Mouse (Mus musculus): ENCODE data around the gene Tjp3. TPM values are rescaled to one million over a fixed set of nuclear protein-coding genes. Genes with fewer than 3 reads are reported as not detected.

Tjp3 gene
- polyA plus RNA-seq, 1 experiment, result 3.0 TPM

DNA sequence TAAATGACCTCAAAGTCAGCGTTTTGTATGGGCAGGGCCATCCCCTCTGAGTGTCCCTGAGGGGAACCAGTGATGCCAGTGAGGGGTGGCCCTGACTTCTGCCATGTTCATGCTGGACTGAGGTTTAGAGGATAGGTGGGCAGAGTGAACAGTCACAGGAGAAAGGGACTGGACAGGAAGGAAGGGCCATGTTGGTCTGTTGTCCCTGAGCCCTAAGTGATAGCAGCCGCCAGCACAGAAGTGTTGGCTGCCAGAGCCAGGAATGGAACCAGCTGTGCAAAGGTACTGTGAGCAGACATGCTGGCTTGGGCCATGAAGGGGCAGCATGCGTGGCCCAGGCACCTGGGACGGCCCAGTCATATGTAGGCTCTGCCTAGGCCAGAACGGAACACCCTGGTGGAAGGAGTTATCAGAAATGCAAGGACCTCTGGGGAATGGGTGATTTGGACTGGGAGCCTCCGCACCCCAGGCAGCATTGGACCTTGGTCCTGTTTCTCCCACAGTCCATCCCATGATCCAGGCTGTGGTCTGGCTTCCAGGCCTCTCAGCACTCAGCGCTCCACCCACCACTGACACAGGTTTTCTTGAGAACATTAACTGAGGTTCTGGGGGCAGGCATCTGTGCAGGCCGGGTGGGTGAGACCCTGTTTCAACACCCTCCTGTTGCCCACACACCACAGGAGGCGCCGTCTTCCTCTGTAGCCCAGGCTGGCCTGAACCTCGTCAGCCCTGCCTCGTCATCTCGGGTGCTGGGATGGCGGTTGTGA lies 8.4 kb upstream of the Tjp3 start:
- TF ChIP-seq CTCF (IDR thresholded peaks at IDR 0.05; ENCODE audit: control insufficient read depth, insufficient read depth, low read length) (no peak), POLR2A (IDR thresholded peaks at IDR 0.05; ENCODE audit: borderline replicate concordance, control insufficient read depth, low read depth, low read length) (no peak)
- no peak overlapping the region for H3K4me3 ChIP-seq (replicated peaks; ENCODE audit: control insufficient read depth, low read depth, low read length)
- 65% methylated on average over 14 of the region's 14 CpGs for WGBS
- H3K4me1 ChIP-seq (ENCODE audit: control insufficient read depth, insufficient read depth, low read length), result peaks cover 45% of the 10 kb centered on the region
- peak overlapping the region; percentile 93 for H3K27ac ChIP-seq (ENCODE audit: control insufficient read depth, insufficient read depth, low read depth, low read length, poor library complexity)

DNA sequence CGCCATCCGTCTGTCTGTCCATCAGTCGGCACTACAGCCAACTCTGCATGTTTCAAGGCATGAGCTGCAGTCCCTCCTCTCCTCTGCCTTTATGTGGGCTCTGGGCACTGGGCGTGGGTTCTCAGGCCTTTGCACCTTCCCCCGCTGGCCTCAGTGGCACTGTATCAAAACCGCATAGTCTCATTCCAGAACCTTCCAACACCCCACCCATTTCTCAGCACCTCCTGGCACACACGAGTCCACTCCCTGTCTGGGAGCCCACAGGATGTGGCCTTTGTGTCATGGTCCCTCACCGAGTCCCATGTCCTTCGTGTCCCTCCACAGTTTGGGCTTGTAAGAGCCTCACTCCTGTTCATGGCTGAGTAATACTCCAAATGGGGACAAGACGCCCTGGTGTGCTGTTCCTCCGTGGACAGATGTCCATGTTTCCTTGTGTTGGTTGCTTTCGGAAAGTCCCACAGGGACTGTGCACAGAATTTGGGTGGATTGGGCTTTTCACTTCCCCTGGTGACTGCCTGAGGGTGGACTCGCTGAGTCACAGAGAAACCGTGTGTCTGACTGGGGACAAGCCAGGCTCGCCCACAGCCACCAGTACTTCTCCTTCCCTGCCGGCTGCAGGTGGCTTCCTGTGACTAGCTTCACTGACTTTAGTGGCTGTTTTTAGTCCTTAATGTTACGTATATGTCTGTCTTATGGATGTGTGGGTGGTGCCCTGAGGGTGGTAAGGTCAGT lies 7.2 kb upstream of the Tjp3 start:
- TF ChIP-seq CTCF (IDR thresholded peaks at IDR 0.05; ENCODE audit: control insufficient read depth, insufficient read depth, low read length) (no peak), POLR2A (IDR thresholded peaks at IDR 0.05; ENCODE audit: borderline replicate concordance, control insufficient read depth, low read depth, low read length) (0 out of 2 replicates have a peak, but pooled peaks have one; percentile 28)
- H3K4me3 ChIP-seq (replicated peaks; ENCODE audit: control insufficient read depth, low read depth, low read length), result peak overlapping the region; percentile 19
- WGBS, result 29% methylated on average over 17 of the region's 17 CpGs

DNA sequence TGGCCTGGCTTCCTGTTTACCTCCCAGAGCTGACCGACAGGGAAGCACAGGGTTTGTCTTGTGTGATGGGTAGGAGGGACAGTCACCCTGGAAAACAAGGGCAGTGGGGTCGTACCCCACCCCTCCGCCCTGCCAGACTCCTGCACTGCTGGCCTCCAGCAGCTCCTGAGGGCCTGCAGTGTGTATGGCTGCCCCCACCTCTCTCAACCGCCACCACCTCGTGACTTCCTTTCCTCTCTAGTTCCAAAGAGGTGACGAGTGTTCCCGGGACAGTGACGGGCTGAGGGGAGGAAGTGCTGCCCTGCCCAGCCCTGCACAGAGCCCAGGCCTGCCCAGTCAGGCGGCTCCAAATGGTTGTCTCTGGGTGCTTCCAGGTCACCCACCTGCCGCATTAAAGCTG lies 6.5 kb upstream of the Tjp3 start:
- Histone ChIP-seq H3K27ac (ENCODE audit: control insufficient read depth, insufficient read depth, low read depth, low read length, poor library complexity) (peak overlapping the region; percentile 93), H3K4me3 (replicated peaks; ENCODE audit: control insufficient read depth, low read depth, low read length) (peak overlapping the region; percentile 13), H3K4me1 (ENCODE audit: control insufficient read depth, insufficient read depth, low read length) (peaks cover 39% of the 10 kb centered on the region)
- TF ChIP-seq POLR2A (IDR thresholded peaks at IDR 0.05; ENCODE audit: borderline replicate concordance, control insufficient read depth, low read depth, low read length) (peak; percentile 56; the same call in 1 of the 2 replicates), CTCF (IDR thresholded peaks at IDR 0.05; ENCODE audit: control insufficient read depth, insufficient read depth, low read length) (no peak)
- 8% methylated on average over 10 of the region's 10 CpGs for WGBS

More for the DNA sequence above, 7.2 kb upstream of the Tjp3 start:
- Histone ChIP-seq H3K27ac (ENCODE audit: control insufficient read depth, insufficient read depth, low read depth, low read length, poor library complexity) (peak overlapping the region; percentile 93), H3K4me1 (ENCODE audit: control insufficient read depth, insufficient read depth, low read length) (peaks cover 44% of the 10 kb centered on the region)

DNA sequence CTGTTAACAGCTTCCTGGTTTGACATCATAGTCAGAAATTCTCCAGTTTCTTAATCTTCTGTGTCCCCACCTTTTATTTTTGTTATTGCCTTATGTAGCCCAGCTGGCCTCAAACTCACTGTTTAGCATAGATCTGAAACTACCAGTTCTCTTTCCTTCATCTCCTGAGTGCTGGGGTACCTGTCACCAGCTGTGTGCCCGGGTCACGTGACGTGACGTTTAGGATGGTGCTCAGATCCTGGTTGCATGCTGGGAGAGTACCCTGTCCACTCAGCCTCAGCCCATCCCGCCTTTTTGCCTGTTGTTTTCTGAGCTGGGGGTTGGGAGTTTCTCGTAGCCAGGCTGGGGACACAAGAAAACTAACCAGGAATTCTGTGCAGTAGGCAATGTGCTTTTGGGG lies 5.9 kb upstream of the Tjp3 start:
- Histone ChIP-seq H3K4me1 (ENCODE audit: control insufficient read depth, insufficient read depth, low read length) (peaks cover 39% of the 10 kb centered on the region), H3K4me3 (replicated peaks; ENCODE audit: control insufficient read depth, low read depth, low read length) (no peak overlapping the region), H3K27ac (ENCODE audit: control insufficient read depth, insufficient read depth, low read depth, low read length, poor library complexity) (peak overlapping the region; percentile 93)
- 26% methylated on average over 6 of the region's 6 CpGs for WGBS
- no peak for TF ChIP-seq CTCF (IDR thresholded peaks at IDR 0.05; ENCODE audit: control insufficient read depth, insufficient read depth, low read length)
- TF ChIP-seq POLR2A (IDR thresholded peaks at IDR 0.05; ENCODE audit: borderline replicate concordance, control insufficient read depth, low read depth, low read length), result no peak

DNA sequence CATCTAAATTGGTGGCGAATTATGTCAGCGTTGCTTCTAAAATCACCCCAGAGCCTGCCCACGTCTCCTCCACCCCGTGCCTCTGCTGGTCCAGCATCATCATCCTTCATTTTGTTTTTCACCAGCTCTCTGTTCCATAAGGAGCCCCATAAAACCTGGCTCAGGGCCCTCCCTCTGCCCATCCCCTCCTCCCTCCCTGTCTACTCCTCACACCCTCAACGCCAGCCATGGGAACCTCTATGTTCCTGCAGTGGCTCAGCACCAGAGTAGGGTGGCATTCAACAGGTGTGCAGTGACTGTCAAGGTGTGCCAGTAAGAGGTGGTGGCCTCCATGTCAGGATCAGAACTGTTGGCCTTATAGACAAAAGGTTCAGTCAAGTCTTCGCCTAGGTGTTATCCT lies 3.8 kb upstream of the Tjp3 start:
- WGBS, result 80% methylated on average over 6 of the region's 6 CpGs
- Histone ChIP-seq H3K4me3 (replicated peaks; ENCODE audit: control insufficient read depth, low read depth, low read length) (no peak overlapping the region), H3K27ac (ENCODE audit: control insufficient read depth, insufficient read depth, low read depth, low read length, poor library complexity) (no peak overlapping the region), H3K4me1 (ENCODE audit: control insufficient read depth, insufficient read depth, low read length) (peaks cover 36% of the 10 kb centered on the region)
- TF ChIP-seq POLR2A (IDR thresholded peaks at IDR 0.05; ENCODE audit: borderline replicate concordance, control insufficient read depth, low read depth, low read length), result no peak
- TF ChIP-seq CTCF (IDR thresholded peaks at IDR 0.05; ENCODE audit: control insufficient read depth, insufficient read depth, low read length), result no peak

DNA sequence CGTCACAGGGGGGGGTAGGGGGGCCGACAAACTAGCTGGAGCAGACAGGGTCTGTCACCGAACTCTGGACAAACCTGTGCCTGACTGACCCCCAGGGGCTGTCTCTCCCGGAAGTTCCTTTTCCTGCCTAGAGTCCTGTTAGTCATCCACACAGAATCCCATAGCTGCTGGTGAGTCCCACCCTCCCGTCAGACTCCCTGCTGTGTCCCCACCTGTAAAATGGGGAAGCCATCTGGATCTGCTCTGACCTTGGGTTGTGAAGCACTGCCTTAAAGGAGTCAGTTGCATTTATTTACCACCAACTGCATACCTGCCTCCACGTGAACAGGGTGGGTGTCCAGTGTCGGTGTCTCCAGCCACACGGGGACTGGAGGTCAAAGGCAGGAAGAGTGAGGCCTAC lies 3.1 kb upstream of the Tjp3 start:
- Histone ChIP-seq H3K27ac (ENCODE audit: control insufficient read depth, insufficient read depth, low read depth, low read length, poor library complexity) (no peak overlapping the region), H3K4me1 (ENCODE audit: control insufficient read depth, insufficient read depth, low read length) (peaks cover 29% of the 10 kb centered on the region), H3K4me3 (replicated peaks; ENCODE audit: control insufficient read depth, low read depth, low read length) (peak overlapping the region; percentile 20)
- 25% methylated on average over 8 of the region's 8 CpGs for WGBS
- TF ChIP-seq CTCF (IDR thresholded peaks at IDR 0.05; ENCODE audit: control insufficient read depth, insufficient read depth, low read length), result no peak
- no peak for TF ChIP-seq POLR2A (IDR thresholded peaks at IDR 0.05; ENCODE audit: borderline replicate concordance, control insufficient read depth, low read depth, low read length)

DNA sequence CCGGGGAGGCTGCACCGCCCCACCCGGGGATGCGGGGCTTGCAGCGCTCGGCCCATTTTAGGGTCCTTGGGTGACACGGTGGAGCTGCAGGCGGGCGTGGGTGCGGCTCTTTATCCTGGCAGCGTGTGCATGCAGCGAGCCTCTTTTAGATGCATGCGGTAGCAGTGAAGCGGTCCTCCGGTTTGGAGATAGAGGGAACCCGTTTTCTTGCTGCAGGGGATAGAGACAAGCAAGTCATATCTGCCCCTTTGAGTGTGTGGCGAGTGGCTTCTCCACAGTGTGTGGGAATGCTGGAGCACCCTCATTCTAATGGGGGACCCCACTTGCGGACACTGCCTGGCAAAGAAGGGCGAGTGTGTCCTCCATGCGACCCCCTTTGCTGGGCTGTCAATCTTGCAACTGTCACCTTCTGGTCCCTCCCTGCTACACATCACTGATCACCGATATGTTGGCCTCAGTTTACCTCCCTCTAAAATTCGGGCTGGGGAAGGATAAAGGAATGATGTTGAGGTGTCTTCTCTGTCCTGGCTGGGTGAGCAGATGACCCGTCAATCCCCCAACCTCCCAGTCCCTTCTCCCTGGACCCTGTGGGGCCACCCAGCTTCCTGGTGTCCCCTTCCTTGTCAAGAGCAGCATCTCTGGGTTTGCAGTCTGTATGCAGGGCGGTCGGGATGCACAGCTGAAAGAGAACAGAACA lies 2.1 kb upstream of the Tjp3 start:
- H3K27ac ChIP-seq (ENCODE audit: control insufficient read depth, insufficient read depth, low read depth, low read length, poor library complexity), result peak overlapping the region; percentile 97
- TF ChIP-seq POLR2A (IDR thresholded peaks at IDR 0.05; ENCODE audit: borderline replicate concordance, control insufficient read depth, low read depth, low read length) (no peak), CTCF (IDR thresholded peaks at IDR 0.05; ENCODE audit: control insufficient read depth, insufficient read depth, low read length) (no peak)
- H3K4me3 ChIP-seq (replicated peaks; ENCODE audit: control insufficient read depth, low read depth, low read length), result peak overlapping the region; percentile 81
- 1% methylated on average over 25 of the region's 25 CpGs for WGBS
- peaks cover 22% of the 10 kb centered on the region for H3K4me1 ChIP-seq (ENCODE audit: control insufficient read depth, insufficient read depth, low read length)

Data from bone marrow, adult 2 months (tissue).